Mouse (Mus musculus) 3T3-L1 (cell line): ENCODE measurements around the gene Polr1d.

Experiments
- DNase-seq: peaks from one replicate; pipeline ENCODE4 v3.0.0-alpha.2; 2015; ENCODE audit warnings: low read depth, low spot score

Gene Polr1d

DNA sequence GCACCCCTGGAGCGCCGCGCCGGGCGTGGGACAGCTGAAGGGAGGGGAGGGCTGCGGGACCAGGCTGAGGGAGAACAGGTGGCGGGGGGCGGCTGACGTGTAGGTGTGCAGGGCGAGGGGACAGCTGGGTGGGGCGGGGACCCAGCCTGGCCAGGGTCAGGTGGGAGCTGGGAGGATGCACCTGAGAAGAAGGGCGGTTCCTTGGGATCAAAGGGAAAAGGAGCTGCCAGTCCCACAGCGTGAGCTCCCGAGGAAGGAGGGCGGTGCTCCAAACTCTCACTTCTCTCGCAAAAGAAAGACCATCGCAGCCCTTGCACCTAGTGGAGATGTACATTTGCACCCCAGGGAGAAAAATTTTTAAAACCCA lies at the start of gene Polr1d:
Gene Polr1d, plus strand, starts transcription at position 252 of the 367 bp plus-strand sequence.
- no peak for DNase-seq

DNA sequence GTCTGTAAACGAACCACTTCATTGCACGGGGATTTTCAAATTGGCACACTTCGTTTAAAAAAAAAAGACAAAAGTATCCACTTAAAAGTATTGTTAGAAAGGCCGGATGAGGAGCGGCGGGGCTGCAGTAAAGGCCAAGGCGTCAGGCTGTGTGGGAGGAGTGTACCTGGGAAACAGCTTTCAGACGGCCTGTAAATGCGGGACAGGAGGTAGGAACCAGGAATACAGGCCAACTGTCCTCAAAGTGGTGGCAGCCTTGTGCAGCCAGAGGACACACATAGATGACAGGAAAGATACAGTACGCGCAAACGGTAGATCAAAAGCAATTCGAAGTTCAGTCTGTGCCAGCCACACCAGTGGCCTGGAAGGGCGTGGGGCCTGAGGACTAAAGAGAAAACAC lies 45.6 kb upstream of the Polr1d start:
- no peak for DNase-seq

DNA sequence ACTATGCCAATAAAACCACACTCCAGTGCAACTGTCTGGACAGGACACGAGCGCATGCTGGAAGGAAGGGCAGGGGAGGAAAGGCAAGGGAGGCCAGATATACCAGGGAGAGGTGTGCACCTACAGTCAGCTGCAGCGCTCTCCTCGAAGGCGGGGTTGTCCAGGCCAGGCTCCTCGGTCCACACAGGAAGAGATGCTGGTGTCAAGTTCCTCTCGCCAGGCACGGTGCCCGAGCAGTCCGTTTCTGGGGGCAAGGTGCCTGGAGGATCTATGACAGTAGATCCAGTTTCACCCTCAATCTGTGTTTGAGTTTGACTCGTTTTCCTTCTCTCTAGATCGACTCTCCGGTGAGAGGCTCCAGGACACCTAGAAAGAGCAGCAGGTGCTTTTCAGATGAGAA lies 43.7 kb upstream of the Polr1d start:
- DNase-seq = no peak

DNA sequence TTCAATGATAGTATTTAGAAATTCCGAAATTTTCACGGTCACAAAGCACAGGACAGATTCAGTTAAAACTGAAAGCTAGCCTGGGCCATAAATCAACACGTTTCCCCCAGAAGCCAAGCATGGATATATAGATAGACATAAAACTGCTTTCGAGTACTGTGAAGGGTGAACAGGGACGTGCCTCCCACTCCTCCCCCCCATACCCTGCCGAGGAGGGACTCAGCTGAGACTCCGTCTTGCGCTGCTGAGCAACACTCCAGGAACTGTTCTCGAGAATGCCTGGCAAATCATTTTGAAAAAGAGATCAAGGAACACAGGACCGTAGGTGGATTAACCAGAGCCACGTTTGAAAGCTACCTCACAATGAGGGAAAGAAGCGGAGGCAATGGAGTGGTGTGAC lies 42.6 kb upstream of the Polr1d start:
- no peak for DNase-seq

DNA sequence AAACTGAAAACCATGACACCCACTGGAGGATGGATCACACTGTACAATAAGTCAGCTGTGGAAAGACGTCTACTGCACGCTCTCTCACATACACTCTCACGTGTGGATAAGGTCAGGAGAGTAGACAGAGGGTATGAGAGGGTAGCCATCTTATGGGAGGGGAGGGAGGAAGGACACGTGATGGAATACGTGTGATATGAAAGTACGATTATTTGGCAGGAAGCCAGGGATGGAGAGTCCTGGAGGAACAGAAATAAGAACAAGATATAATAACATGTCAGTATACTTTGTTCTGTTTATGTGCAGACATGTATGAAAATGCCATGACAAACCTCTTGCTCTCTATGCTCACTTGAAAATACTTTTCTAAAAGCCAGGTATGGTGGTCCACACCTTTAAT lies 41.5 kb upstream of the Polr1d start:
- DNase-seq = no peak

DNA sequence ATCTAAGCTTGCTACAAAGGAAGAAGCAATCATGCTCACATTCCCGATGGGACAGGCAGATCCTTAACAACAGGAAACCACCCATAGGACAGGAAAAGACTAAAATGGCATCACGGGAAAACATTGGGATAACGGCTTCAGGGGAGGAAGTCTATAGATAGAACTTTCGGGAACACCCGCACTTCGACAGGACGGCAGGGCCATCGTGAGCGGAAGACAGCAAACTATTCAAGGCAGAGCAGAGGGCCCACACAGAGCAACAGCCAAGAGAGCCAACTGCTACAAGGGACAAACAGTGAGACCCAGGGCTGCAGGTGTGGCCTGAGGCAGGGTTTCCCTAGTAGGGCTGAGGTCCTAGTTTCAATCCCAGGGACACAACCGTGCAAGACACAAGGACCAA lies 40.8 kb upstream of the Polr1d start:
- DNase-seq = no peak

DNA sequence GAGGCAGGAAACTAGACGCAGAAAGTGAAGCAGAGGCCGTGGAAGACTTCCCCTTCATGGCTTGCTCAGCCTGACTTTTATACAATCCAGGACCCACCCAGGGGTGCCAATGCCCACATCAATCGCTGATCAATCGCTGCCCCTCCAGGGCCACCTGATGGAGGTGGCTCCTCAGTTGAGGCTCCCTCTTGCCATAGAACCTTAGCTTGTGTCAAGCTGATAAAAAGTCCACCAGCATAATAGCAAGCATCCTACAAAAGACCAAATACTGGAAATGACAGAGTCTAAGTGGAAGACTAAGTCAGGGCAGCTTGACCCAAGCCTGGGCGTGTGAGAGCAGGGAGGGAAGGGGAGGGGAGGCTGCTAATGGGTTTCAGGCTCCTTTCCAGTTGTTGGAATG lies 40.2 kb upstream of the Polr1d start:
- no peak for DNase-seq

DNA sequence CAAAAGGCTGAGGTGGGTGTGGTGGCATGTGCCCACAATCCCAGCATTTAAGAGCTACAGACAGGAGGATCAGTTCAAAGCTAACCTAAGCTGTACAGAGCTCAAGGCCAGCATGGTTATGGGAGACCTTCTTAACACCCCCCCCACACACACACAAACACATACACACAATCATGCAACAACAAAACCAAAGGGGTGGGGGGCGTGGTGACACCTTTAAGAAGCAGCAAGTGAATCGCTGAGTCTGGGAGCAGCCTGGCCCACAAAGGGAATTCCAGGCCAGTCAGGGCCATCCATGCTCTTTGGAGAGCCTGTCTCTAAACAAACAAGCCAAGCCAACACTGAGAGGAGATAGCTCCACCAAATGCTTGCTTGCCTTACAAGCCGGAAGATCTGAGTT lies 39.2 kb upstream of the Polr1d start:
- no peak for DNase-seq

DNA sequence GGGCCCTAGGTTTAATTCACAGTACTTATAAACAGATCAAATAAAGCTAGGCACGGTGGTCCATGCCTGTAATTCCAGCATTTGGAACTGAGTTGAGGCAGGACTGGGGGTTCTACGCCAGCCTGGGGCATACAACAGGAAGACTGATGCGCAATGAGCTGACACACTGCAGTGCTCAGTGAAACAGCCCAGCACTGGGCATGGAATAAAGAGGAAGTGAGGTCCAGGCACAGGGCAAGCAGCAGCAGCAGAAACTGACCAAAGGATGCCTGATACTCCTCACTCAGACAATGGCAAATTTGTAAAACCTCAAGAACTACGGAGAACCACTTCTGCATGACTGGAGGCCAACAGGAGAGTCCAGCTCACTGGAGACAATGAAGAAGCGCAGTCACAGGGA lies 37.5 kb upstream of the Polr1d start:
- DNase-seq = no peak

DNA sequence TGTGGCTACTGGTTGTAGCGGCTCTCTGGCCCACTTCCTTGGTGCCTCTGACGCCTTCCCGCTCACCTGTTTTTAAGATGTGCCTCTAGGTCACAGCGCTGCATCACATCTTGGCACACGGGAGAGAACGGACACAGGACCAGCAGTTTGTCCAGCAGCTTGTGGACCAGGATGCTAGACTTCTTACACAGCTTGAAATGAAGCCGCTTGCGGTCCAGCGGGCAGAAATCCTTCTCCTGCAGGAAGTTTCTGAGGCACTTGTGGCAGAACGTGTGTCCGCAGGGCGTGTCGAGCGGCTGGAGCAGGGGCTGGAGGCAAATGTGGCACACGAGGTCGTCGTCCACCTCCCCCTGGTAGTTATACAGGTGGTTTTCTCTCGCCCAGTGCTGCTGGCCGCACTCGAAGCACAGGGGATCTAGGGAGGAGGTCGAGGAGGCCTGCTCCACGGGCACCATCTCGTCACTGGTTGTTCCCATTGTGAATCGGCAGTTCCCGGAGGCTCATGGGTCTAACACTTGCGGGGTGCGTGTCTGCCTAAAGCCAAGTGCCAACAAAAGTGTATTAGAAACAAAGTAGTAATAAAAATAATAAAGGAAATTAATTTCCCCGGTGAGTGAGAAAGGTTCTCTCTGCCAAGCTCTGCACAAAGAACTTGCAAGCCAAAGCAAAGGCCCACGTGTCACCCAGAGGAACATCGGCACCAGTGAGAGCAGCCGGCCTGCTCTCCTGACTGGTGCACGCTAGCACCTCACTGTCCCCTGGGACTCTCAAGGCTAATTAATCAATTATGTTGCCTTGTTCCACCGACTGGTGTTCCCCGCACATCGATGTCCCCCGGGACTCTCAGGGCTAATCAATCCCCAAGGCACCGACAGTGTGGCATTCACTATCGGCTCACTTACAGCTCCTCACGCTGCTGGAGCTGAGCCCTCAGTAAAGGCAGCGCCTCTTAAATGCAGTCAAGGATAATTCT lies 34.6 kb upstream of the Polr1d start:
- DNase-seq = no peak

DNA sequence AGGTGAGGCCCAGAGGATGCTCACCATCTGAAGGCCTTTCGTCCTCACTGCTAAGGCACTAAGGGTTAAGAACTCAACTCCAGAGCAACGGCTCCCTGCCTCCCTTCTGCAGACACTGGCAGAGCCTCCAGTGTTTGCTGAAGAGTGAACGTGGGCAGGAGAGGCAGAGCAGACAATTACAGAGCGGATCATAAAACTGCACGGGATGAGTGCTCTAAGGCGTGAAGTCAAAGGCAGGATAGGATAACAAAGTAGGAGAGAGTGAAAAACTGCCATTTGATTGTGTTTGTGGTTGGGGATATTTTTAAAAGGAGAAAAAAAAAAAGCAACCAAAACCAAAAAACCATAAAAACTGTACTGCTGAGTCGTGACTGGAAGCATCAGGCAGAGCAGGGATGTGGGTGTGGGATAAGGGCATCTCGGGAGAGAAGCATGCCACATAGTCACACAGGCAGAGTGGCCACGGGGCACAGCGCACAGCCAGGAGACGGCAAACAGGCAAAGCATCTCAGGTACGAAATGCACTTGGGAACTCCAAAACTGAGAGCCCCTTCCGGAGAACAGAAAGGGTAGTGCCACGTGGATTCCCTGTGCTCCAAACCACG lies 33.5 kb upstream of the Polr1d start:
- no peak for DNase-seq

DNA sequence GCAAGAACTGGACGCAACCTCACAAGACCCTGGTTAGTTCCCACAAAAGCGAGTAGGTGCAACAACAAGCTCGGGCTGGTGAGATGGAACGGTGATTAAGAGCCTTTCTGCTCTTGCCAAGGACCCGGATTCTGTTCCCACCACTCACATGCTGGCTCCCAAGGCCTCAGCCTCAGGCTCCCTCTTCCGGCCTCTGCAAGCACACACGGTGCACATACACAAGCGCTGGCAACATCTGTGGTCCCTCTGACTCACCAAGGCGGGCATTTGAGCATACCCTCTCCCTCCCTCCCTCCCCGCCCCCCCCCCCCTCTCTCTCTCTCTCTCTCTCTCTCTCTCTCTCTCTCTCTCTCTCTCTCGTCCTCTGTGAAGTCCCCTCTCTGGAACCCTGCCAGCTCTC lies 31.5 kb upstream of the Polr1d start:
- DNase-seq = no peak

DNA sequence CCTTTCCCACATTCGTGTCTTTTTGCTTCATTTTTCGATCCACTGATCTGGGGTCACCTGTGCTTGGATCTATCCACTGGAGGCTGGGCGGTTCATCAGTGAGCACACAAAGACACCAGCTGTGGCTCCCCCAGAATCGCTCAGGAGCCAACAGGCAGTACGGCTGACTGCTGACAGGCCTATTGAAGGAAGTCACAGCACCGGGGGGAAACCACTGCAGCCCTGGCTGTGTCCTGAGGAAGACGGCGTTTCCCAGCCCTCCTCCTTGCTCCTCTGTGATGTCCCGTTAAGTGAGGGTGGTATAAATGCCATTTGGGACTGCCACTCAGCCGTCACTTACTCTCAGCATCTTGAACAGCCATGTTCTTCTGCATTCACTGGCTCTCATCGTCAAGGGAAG lies 30.9 kb upstream of the Polr1d start:
- no peak for DNase-seq

DNA sequence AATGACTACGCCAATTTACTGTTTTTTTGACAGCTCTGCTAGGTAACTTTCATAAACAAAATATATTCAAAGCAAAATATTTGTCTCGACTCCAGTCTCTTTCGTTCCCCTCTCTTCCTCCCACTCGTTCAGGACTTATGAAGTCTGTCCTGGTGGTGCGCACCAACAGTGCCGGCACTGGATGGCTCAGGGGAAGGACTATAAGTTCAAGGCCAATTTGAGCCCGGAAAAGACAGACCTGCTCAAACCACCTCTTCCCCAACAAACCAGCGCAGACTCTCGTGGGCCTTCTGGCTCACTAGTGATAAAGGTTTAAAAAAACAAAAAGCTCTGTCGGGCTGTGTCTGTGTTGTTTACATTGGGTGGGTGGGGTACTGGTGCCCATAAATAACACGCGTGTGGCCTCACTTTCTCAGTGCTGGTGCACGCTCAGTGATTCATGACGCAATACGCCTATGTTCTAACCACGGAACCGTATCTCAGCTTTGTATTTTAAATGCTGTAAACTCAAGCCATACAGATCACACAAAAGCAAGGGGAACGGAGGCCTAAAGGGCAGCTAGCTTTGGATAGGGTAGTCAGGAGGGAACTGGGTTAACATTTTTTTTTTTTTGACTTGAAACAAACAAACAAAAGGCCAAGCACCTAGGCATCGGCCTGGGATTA lies 27.2 kb upstream of the Polr1d start:
- no peak for DNase-seq

DNA sequence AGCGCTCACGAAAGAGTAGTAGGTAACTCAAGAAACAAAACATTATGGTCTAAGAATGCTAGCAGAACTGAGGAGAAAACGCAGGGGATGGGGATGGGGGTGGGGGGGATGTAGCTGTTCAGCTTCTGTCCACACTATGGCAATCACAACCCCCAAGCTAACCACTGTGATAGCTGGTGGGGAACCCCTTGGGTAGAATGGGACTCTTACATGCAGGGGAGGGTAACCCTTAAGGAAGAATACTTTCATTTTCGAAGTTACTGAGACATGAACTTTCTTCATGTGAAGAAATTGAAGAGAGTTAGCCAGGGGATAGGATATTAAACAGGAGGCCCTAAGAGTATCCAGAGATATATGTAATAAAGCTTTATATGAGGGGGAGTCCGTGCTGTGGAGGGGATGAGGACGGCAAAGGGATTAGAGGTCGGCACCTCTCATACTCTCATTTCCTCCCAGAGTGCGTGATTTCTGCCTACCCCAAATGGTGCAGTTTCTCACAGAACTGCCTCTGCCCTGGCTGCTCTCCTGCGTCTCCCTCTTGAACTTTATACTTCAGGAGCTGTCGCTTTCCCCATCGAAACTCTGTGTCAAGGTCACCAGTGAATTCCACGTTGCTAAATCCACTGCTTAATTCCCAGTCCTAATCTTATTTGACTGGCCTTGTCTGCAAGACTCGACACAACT lies 25.9 kb upstream of the Polr1d start:
- DNase-seq = no peak

DNA sequence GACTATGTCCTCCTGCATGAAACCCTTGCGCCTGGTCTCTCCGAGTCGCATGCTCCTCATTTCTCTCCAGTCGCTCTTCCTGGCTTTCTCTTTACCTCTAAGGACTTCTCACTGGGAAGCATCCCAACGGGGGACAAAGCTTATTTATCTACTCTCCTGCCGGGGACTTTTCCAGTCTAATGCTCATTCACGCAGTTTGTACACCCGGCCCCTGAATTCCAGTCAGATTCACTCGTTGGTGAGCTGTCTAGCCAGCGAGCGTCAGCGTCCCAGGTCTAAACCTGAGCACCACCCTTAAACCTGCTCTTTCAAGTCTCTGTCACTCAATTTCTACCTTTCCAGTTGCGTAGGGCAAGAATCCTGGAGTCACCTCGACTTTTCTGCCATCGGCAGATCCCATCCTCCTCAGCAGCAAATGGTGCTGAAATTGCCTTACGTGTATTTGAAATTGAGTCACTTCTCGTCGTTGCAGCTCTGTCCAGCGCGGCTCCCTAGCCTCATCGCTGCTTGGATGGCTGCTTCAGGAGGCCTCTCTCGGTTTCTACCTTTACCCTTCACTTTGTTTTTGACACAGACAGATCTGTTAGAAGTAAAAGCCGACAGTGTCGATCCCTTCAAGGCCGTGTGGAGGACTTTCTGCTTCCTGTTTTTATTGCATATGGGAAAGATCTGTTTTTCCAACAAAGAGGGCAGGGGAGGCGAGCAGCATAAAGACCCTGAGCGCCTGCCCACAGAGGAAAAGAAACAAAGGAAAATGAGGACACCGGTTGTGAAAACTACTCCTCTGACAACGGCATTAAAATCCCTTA lies 25.1 kb upstream of the Polr1d start:
- no peak for DNase-seq

DNA sequence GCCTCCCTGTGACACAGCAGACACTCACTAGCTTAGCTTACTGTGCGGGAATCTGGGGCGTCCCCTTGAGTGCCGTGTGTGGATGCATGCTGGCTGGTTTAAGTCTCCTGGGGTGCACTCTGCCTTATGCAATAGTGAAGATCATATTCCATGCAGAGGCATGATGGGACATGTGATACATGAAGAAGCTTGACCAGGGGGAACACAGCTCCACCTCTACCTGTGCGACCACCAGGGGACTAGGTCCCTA lies 24.6 kb upstream of the Polr1d start:
- no peak for DNase-seq

DNA sequence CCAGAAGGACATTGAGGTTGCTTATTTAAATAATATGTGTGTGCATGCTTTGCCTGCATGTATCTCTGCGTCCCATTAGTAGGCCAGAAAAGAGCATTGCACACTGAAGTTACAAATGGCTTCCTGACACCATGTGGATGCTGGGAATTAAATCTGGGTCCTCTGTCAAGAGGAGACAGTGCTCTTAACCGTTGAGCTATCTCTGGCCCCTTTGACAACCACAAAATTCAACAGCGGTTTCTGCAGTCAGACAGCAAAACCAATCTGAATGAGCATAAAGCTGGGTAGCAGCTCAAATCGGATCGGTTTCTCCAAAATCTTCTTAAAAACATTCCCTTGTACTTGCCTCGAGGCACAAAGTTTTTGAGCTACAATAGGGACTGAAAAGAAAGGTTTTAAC lies 23.8 kb upstream of the Polr1d start:
- DNase-seq = no peak

DNA sequence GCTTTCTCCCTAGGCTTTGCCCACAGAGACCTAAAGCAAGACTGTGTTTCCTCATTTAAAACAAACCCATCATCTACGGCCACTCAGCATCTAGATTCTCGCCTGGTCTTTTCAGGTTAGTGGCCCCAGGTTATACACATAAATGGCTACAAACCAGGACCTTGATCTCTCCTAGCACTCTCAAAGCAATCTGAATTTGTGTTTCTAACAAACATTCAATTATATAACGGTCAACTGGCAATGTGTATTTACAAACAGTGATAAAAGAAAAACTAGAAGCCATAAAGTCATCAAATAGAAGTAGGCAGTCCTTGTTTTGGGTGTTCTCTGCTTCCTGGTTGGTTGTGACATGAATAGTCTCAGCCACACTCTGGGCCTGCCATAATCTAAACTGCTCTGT lies 23.4 kb upstream of the Polr1d start:
- DNase-seq = no peak

DNA sequence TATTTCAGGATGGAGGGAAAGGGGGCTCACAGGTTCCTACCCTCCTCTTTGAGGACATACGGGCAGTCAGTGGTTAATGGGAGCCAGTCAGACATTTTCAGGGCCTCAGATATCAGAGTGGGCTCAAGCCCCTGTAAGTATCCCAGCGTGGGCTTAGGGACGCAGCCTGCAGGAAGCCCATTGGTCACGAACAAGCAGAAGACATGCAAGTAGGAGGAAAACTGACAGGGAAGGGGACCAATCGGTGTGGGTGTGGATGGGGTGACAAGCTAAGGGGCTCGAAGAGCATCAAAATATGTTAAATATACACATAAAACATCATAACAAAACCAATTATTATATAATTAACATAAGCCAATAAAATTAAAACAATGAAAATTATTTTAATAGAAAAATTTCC lies 22.5 kb upstream of the Polr1d start:
- DNase-seq = no peak

DNA sequence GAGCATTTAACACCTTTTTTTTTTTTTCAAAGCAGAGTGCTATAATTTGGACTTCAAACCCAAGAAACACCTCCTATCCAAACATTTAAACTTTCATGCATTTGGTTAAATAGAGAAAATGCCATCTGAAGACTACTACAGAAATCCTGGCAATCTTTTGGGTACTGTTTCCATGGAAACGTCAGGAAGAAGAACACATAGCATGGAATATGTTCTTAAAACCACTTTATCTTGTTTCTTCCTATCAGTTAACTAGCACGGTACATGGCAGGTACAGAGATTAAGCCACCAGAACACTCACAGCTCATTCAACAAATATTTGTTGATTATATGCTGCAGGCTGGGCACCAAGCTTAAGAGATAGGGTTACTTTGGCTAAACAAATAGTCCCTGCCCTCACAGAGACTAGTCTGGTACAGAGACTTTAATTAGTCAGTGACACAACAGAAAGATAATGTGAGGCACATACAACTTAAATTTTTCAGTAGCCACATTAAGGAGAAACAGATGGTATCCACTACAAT lies 22.0 kb upstream of the Polr1d start:
- DNase-seq = no peak
